Mouse (Mus musculus) bone marrow macrophage, adult 2 months (primary cell): ENCODE results near the gene Colgalt2. TPM values are rescaled to one million over a fixed set of nuclear protein-coding genes. Genes with fewer than 3 reads are reported as not detected.
A peak's percentile ranks its signal among the peaks of the same experiment; 100 is the strongest.
"Not testable (repeated sequence)": the region's sequence is repeated elsewhere in the genome, so short reads cannot be mapped to it uniquely, and the experiment has no call there.

Experiments
- H3K27ac ChIP-seq: 2 replicates; pipeline ENCODE4 v1.5.1; 2012; ENCODE audit warnings: low read depth, low read length; ENCODE audit not compliant: insufficient read depth
- H3K4me1 ChIP-seq: 2 replicates; pipeline ENCODE4 v1.6.1; 2012; ENCODE audit warnings: low read length; ENCODE audit not compliant: control insufficient read depth, insufficient read depth
- H3K4me3 ChIP-seq: 2 replicates; pipeline ENCODE4 v1.5.1; 2012; ENCODE audit warnings: mild to moderate bottlenecking, low read length, moderate library complexity; ENCODE audit not compliant: insufficient read depth
- CTCF ChIP-seq: IDR thresholded peaks from 2 replicates; pipeline ENCODE4 v1.5.1; 2012; ENCODE audit warnings: low read depth, mild to moderate bottlenecking, low read length, moderate library complexity
- POLR2A ChIP-seq: IDR thresholded peaks from 2 replicates; pipeline ENCODE4 v1.6.1; 2012; ENCODE audit warnings: mild to moderate bottlenecking, low read depth, low read length, borderline replicate concordance
- polyA plus RNA-seq: library from polyadenylated mRNA; stranded (reverse); fragments of >200 nt; gene quantifications from 2 replicates; pipeline ENCODE4 v1.2.4, GENCODE M21; 2012; ENCODE audit not compliant: missing spikeins, insufficient read depth, insufficient read length

Colgalt2 gene
- not detected in 2 replicates for polyA plus RNA-seq

DNA sequence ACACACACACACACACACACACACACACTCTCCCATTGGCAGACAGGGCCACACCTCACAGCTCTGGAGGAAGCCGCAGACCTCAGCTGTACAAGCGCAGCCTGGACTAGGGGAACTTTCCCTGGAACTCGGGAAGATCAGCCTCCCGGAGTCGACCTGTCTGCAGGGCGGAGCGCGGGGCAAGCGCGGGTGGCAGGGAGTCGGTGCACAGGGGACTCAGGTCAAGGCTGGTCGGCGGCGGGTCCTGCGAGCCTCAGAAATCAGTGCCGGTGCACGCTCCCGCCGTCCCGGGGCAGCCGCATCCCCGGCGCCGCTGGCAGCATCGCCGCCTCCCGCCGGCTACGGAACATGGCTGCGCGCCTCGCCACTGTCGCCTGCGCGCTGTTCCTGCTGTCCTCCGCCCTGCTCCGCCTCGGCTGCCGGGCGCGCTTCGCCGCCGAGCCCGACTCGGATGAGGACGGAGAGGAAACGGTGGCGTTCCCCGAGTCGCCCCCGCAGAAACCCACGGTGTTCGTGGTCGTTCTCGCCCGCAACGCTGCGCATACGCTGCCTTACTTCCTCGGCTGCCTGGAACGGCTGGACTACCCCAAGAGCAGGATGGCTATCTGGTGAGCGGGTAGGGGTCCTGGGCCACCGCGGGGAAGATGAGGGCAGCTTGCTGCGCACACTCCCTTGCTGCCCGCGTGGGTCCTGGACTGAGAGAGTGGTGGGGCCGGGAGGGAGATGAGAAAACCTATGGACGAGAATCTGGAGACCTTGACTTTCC lies at the start of gene Colgalt2:
TSS of gene Colgalt2 (plus strand) at position 41 of the 766 bp plus-strand sequence.
- TF ChIP-seq CTCF, result no peak
- TF ChIP-seq POLR2A, result no peak
- H3K4me3 ChIP-seq, result peak within 1 kb of the TSS; percentile 62
- H3K27ac ChIP-seq, result no peak within 1 kb of the TSS
- peaks cover 3% of the 10 kb centered on the region; the same call in 1 of the 2 replicates for H3K4me1 ChIP-seq

DNA sequence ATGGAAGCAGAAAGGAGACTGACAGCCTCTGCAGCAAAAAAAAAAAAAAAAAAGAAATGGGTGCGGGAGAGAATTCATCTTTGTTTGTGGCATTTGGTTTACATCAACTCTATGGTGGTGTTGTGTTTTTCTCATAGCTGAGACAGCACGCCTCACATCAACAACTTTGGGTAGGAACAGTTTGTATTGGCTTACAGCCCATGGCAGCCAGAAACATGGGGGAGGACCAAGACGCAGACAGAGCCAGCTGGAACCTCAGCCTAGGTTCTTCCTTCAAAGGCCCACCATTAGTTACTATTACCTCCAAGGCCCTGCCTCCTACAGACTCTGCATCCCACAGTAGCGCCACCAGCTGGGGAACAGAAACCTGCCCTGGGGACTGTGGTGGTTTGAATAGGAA lies 42.9 kb upstream of the Colgalt2 start:
- Histone ChIP-seq H3K4me3 (no peak overlapping the region), H3K4me1 (no peaks in the 10 kb centered on the region)
- TF ChIP-seq CTCF (no peak), POLR2A (no peak)

DNA sequence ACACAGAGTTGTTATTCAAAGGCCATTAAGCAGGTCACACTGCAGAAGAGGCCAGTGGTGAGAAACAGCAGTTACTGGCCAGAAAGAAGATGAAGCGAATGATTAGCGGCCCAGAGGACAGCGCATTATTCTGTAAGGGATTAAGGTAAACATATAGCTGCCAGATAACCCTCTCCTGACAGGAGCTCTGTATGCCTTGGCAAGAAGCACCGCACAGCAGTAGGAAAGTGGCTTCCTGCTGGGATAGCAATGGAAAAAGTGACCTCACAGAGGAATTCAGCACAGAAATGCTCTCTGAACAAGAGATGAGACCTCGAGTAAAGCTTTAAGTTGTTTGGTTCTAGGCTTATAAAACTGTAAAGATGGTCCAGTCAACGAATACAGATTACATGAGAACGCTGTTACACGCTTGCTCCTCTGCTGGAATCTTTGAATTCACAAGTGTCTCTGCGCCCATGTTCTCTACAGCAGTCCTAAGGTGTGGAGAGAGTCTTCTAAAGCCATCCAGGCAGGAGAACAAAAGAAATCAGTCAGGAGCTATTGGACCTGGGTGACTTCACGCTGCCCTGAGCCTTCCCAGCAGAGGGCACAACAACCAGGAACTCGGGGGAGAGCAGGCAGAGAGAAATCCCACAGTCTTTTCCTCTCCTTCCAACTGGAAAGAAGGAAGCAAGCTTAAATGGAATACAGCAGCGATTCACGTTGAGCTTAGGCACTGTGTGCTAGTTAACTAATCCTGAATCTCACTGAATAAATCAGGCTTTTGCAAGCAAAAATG lies 31.1 kb upstream of the Colgalt2 start:
- no peak for TF ChIP-seq POLR2A
- no peak for TF ChIP-seq CTCF
- no peak overlapping the region for H3K4me3 ChIP-seq
- no peak overlapping the region for H3K27ac ChIP-seq
- no peaks in the 10 kb centered on the region for H3K4me1 ChIP-seq

More for the DNA sequence above, 42.9 kb upstream of the Colgalt2 start:
- no peak overlapping the region for H3K27ac ChIP-seq

DNA sequence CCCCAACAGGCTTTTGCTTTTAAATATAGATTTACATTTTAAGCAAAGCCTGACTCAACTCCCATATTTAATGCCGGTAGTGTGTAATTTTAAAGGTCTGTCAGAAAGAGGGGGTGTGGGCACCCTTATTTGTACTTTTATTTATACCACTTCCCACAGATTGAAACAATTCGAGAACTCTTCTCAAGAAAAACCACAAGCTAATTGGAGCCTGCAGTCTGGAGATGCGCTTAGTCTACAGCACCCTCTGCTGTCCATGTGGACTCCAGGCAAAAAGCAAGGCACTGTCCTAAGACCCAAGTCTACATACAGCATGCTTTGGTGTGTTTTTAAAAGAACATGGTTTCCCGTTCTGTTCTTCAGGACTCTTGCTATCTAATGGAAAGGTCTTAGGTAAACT lies 30.5 kb upstream of the Colgalt2 start:
- Histone ChIP-seq H3K27ac (no peak overlapping the region), H3K4me1 (no peaks in the 10 kb centered on the region), H3K4me3 (no peak overlapping the region)
- TF ChIP-seq CTCF (peak; percentile 43; the same call in 1 of the 2 replicates), POLR2A (no peak)

DNA sequence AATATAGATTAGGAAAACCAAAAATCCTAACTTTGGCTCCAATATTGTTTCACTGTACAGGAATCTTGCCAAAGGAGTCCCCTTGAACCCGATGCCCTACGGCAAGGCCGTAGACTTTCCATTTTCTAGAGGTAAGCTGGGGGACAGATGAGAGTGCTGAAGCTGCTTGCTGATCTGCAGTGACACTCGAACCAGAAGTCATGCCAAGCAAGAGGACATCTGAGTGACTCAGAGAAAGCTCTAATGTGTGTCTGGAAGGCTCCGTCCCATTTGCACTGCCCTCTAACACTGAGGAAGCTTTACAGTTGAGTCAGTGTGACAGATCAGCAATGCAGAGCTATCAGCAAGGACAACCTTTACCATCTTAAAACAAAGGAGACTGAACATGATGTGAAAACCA lies 21.3 kb upstream of the Colgalt2 start:
- no peak overlapping the region for H3K4me3 ChIP-seq
- peaks cover 4% of the 10 kb centered on the region; the same call in 1 of the 2 replicates for H3K4me1 ChIP-seq
- H3K27ac ChIP-seq, result no peak overlapping the region
- TF ChIP-seq CTCF (no peak), POLR2A (no peak)

DNA sequence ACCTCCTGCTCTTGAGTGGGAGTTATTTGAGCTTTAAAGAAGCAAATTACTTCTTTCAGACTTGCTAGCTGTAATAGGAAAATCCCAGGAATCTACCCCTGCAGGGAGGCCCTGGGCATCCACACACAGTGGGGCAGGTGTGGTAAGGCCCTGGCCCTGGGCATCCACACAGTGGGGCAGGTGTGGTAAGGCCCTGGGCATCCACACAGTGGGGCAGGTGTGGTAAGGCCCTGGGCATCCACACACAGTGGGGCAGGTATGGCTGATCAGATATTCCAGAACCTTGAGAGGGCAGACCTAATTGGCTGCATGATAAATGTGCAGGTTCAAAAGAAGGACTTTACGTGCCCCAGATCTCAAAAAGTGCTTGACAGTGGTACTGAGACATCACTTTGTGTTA lies 15.0 kb upstream of the Colgalt2 start:
- Histone ChIP-seq H3K27ac (no peak overlapping the region), H3K4me1 (peaks cover 6% of the 10 kb centered on the region), H3K4me3 (no peak overlapping the region)
- TF ChIP-seq POLR2A (no peak), CTCF (no peak)

DNA sequence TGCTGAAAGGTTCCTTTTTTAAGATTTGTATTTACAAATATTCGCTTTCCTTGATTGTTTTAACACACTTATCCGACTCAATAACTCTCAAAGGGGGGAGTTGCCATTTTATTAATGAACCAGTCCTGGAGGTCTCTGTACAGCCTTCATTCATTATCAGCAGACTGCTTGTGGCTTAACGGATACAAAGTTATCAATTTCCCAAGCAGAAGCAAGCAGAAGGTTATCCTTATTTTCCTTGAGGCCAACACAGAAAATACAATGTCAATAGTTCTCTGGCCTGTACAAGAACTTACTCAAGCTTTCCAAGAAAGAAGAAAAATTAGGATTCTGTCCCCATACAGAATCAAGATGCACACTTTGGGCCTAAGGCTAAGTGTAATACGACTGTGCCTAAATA lies 13.9 kb upstream of the Colgalt2 start:
- peak overlapping the region; percentile 77 for H3K4me3 ChIP-seq
- not testable (repeated sequence) for H3K27ac ChIP-seq, H3K4me1 ChIP-seq

DNA sequence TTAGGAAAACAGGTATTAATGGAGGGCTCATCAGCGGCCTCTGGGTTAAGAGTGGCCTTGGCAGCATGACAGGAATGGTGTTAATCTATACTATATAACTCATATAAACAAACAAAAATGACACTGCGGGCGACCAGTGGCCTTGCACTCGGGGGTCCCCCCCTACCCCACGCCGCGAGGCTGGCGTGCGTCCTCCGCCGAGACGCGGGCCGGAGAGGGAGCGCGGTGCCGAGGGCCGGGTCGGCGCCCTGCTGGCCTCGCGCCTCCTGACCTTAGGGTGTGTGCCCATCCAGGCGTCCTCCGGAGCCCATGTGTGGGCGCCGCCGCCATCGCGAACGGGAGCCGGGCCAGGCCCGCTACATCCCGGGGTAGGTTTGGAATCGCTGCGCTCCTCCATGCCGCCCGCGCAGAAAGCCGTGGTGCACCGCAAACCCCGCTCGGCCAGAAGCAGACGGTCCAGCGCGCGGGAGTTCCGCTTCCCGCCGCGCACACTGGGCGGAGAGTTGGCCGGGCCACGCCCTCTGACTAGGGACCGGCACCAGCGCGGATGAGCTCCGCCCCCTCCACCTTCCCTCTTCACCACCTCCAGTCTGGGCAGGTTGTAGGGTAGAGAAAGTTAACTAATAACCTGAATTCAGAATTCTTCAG lies 13.3 kb upstream of the Colgalt2 start, which contains the start of gene Tsen15:
TSS of gene Tsen15 (minus strand) at position 501 of the 648 bp plus-strand sequence.
- Histone ChIP-seq H3K4me3 (peak within 1 kb of the TSS; percentile 77), H3K27ac (no peak within 1 kb of the TSS), H3K4me1 (peaks cover 6% of the 10 kb centered on the region)
- TF ChIP-seq POLR2A (no peak), CTCF (no peak)

DNA sequence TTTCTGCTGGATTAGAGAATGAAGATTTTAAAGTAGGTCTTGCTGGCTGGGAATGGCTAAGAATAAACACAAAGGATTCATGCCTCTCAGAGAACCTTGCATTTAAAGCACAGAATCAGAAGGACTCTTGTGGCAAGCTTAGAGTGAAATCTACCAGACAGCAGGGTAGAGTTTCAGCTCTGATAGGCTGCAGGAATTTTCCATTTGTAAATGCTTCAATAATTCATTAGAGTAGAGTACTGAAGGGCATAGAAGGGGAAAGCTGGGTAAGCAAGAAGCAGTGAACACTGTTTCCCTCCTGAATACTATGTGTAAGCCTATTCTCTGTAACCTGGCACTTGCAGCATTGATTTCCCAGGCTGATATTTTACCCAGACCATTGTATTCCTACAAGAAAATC lies 10.4 kb upstream of the Colgalt2 start:
- TF ChIP-seq CTCF (no peak), POLR2A (no peak)
- Histone ChIP-seq H3K27ac (no peak overlapping the region), H3K4me1 (peaks cover 3% of the 10 kb centered on the region), H3K4me3 (no peak overlapping the region)

DNA sequence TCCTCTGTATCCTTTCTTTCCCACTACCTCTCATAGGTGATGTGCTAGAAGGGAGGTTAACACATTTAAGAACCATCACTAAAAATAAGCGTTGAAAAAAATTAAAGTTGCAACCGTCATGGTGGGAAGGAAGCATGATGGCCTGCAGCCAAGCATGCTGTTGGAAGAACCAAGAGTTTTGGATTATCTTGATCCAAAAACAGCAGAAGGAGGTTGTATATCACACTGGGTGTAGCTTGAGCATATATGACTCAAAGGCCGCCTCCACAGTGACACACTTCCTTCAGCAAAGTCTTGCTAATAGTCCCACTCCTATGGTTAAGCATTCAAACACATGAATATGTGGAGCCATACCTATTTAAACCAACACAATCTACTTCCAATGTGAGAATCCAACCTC lies 5.5 kb upstream of the Colgalt2 start:
- no peaks in the 10 kb centered on the region for H3K4me1 ChIP-seq
- H3K4me3 ChIP-seq, result no peak overlapping the region
- TF ChIP-seq CTCF (no peak), POLR2A (no peak)
- no peak overlapping the region for H3K27ac ChIP-seq
